Mouse (Mus musculus) intestine, embryonic 15.5 days (tissue): ENCODE results near the gene 1700025B11Rik. TPM values are rescaled to one million over a fixed set of nuclear protein-coding genes. Genes with fewer than 3 reads are reported as not detected.
"Not testable (repeated sequence)": the region's sequence is repeated elsewhere in the genome, so short reads cannot be mapped to it uniquely, and the experiment has no call there.

Experiments used
- ATAC-seq: fragments of 200-750 bp; cut with Nextera tagmentation; 2 replicates; pipeline ENCODE4 v1.8.0; 2017; ENCODE audit warnings: moderate TSS enrichment, moderate library complexity
- H3K27ac ChIP-seq: fragments of 300-500 bp; sonication (generic); 2 replicates; pipeline ENCODE4 v1.5.1; 2015; ENCODE audit warnings: mild to moderate bottlenecking, inconsistent platforms
- H3K27me3 ChIP-seq: fragments of 300-500 bp; sonication (generic); replicated peaks from 2 replicates; pipeline ENCODE4 v1.6.1; 2015; ENCODE audit warnings: inconsistent platforms
- H3K36me3 ChIP-seq: fragments of 300-500 bp; sonication (generic); 2 replicates; pipeline ENCODE4 v1.6.1; 2015; ENCODE audit warnings: inconsistent platforms
- H3K4me1 ChIP-seq: fragments of 300-500 bp; sonication (generic); replicated peaks from 2 replicates; pipeline ENCODE4 v1.6.1; 2015; ENCODE audit warnings: inconsistent platforms
- H3K4me2 ChIP-seq: fragments of 300-500 bp; sonication (generic); replicated peaks from 2 replicates; pipeline ENCODE4 v1.6.1; 2015; ENCODE audit warnings: mild to moderate bottlenecking, inconsistent platforms
- H3K4me3 ChIP-seq: fragments of 300-500 bp; sonication (generic); replicated peaks from 2 replicates; pipeline ENCODE4 v1.5.1; 2015; ENCODE audit warnings: inconsistent platforms
- H3K9ac ChIP-seq: fragments of 300-500 bp; sonication (generic); 2 replicates; pipeline ENCODE4 v1.6.1; 2015; ENCODE audit warnings: inconsistent platforms
- H3K9me3 ChIP-seq: fragments of 300-500 bp; sonication (generic); 2 replicates; pipeline ENCODE4 v1.6.1; 2016; ENCODE audit warnings: inconsistent platforms
- WGBS: fragments of 180-500 bp; shearing (Covaris S2); methylation state at CpG from one replicate; pipeline ENCODE4 v1.1.7; 2015; 5-methylcytosine and 5-hydroxymethylcytosine counted together
- polyA plus RNA-seq: library from polyadenylated mRNA; unstranded; fragments of >200 nt; fragmentation: Nextera tagmentation; extraction: Ambion mirVana; gene quantifications from 2 replicates; pipeline ENCODE4 v1.2.1, GENCODE M21; 2015

The 1700025B11Rik gene
- polyA plus RNA-seq, 1 experiment from 2014 or later = not detected

DNA sequence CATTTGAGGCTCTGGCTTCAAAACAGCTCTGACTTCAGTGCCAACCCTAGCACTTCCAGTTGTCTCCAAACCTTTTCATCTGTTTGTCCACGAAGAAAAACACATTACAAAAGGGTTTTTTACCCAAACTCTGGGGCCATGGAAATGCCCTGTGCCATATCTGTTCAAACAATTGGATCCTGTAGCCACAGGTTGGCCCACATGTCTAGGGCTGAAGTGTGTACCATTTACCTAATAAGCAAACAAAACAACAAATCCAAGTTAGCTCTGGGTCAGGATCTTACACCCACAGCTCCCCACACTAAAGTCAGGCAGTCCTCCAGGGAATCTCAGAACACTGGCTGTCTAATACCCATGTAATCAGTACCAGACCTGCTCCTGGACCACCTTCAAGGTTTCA, 22.5 kb downstream of the 1700025B11Rik start:
- H3K4me1 ChIP-seq, H3K27me3 ChIP-seq, ATAC-seq, H3K9ac ChIP-seq, H3K4me3 ChIP-seq, H3K9me3 ChIP-seq, H3K27ac ChIP-seq, H3K4me2 ChIP-seq, H3K36me3 ChIP-seq: not testable (repeated sequence)
- 38% methylated on average over 1 of the region's 1 CpGs for WGBS

DNA sequence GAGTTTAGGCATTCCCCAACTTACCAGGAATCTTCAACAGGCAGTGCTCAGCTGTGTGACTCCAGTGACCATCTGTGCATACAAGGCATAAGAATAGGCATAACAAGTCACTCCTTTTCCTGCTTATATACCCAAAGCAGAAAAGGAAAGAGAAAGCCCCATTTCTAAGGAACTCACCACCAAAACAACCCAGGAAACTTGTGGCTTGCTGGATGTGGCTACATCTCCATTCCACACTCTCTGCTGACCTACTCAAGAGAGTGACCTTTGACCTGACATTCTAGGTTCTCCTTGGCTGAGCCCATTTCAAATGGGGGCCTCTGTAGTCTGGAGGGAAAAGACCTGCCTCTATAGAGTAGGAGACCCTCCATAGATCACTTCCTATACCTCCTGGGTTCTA, 28.5 kb downstream of the 1700025B11Rik start, which contains the start of gene Apol7c:
Gene Apol7c, minus strand, starts transcription at position 101 of the 400 bp plus-strand sequence.
- H3K4me3 ChIP-seq = no peak within 1 kb of the TSS
- no peak within 1 kb of the TSS for H3K4me2 ChIP-seq
- H3K27me3 ChIP-seq = no peaks in the 10 kb centered on the region
- no peaks in the 10 kb centered on the region for H3K36me3 ChIP-seq
- no peak for ATAC-seq
- H3K27ac ChIP-seq = no peak within 1 kb of the TSS
- H3K9me3 ChIP-seq = no peaks in the 10 kb centered on the region
- no peak within 1 kb of the TSS for H3K9ac ChIP-seq
- H3K4me1 ChIP-seq = no peaks in the 10 kb centered on the region

GRCm38 (mm10) chr15:77523186-77523843, 38.4 kb downstream of the 1700025B11Rik start:
- H3K4me3 ChIP-seq, H3K4me2 ChIP-seq, H3K9ac ChIP-seq, H3K9me3 ChIP-seq, H3K36me3 ChIP-seq, H3K27ac ChIP-seq, H3K4me1 ChIP-seq, H3K27me3 ChIP-seq: not testable (repeated sequence)
- ATAC-seq = peak; percentile 69
- WGBS = 12% methylated on average over 6 of the region's 6 CpGs

DNA sequence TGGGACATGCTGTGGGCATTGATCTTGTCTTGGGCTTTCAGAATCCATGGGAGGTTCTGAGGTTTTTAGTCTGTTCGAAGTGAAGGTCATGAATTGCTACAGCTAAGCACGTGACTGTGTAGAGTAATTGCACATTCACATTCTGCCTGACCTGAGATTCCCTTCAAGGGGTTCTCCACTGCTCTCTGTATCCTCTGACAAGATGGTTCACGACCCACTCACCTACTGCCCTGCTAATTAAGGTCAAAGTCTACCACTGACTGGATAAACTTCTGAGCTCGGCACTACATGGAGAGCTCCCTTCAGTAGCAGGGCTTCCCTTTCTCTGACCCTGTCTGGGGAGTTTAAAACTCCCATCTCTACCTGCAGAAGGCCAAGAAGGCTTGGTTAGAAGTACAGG, 41.1 kb downstream of the 1700025B11Rik start:
- ATAC-seq, H3K27me3 ChIP-seq, H3K9ac ChIP-seq, H3K9me3 ChIP-seq, H3K4me1 ChIP-seq, H3K36me3 ChIP-seq, H3K27ac ChIP-seq, H3K4me2 ChIP-seq, H3K4me3 ChIP-seq: not testable (repeated sequence)
- 49% methylated on average over 4 of the region's 4 CpGs for WGBS

Other genes starting within 250 kb of the 1700025B11Rik start
- gene Apol7a, start 162.8 kb downstream of the 1700025B11Rik start, polyA plus RNA-seq = 7.8 TPM in 2 replicates
- 0.39 and 0.40 TPM in 2 replicates for gene Apol9a, start 150.8 kb downstream of the 1700025B11Rik start, polyA plus RNA-seq
- gene Apol7b, start 114.4 kb downstream of the 1700025B11Rik start, polyA plus RNA-seq = 0.13 and 0.30 TPM in 2 replicates
- gene Apol10a, start 84.8 kb downstream of the 1700025B11Rik start, polyA plus RNA-seq = 0.09 and 0.18 TPM in 2 replicates
- not detected in 2 replicates for gene Apol11a, start 53.6 kb downstream of the 1700025B11Rik start, polyA plus RNA-seq
- gene Apol7c, start 28.6 kb downstream of the 1700025B11Rik start, polyA plus RNA-seq = 3.1 and 3.5 TPM in 2 replicates
- 0.38 and 0.54 TPM in 2 replicates for gene Apol10b, start 34.2 kb upstream of the 1700025B11Rik start, polyA plus RNA-seq
- gene Gm36245, start 37.4 kb upstream of the 1700025B11Rik start, polyA plus RNA-seq = not detected in 2 replicates
- gene Apol11b, start 81.4 kb upstream of the 1700025B11Rik start, polyA plus RNA-seq = 0.14 and 0.30 TPM in 2 replicates
- gene Apol7e, start 137.0 kb upstream of the 1700025B11Rik start, polyA plus RNA-seq = 0.13 and 0.43 TPM in 2 replicates
- gene Apol9b, start 167.1 kb upstream of the 1700025B11Rik start, polyA plus RNA-seq = 0.35 TPM in 1 of 2 replicates, not detected in the other
- 0.18 and 0.35 TPM in 2 replicates for gene Apol8, start 195.1 kb upstream of the 1700025B11Rik start, polyA plus RNA-seq